Mouse (Mus musculus) urinary bladder, postnatal 4 days (tissue): ENCODE data around the gene Qpctl.

Experiments
- DNase-seq, 2 experiments: peaks; one replicate each; pipeline ENCODE4 v3.0.0; 2021 to 2022; ENCODE audit warnings: low spot score in 2 of 2

The Qpctl gene

GRCm38 (mm10) chr7:19148875-19149541, at the start of gene Qpctl:
TSS of gene Qpctl (minus strand) at chr7:19149291.
- peak; percentile 98 for DNase-seq

GRCm38 (mm10) chr7:19197985-19198384, 48.9 kb upstream of the Qpctl start:
- no peak for DNase-seq

- no peak for DNase-seq
Measured at GRCm38 (mm10) chr7:19196676-19197075, 47.6 kb upstream of the Qpctl start.

- no peak for DNase-seq
Measured at GRCm38 (mm10) chr7:19194676-19195075, 45.6 kb upstream of the Qpctl start.

- no peak for DNase-seq
Measured at GRCm38 (mm10) chr7:19184758-19185157, 35.7 kb upstream of the Qpctl start.

- DNase-seq, result no peak
Measured at GRCm38 (mm10) chr7:19184250-19184649, 35.2 kb upstream of the Qpctl start.

- DNase-seq, result no peak
Measured at GRCm38 (mm10) chr7:19180862-19181429, 31.9 kb upstream of the Qpctl start.

- no peak for DNase-seq
Measured at GRCm38 (mm10) chr7:19179936-19180335, 30.8 kb upstream of the Qpctl start.

- no peak for DNase-seq
Measured at GRCm38 (mm10) chr7:19179173-19179572, 30.1 kb upstream of the Qpctl start.

GRCm38 (mm10) chr7:19178443-19179092, 29.5 kb upstream of the Qpctl start:
- DNase-seq, result no peak

- no peak for DNase-seq
Measured at GRCm38 (mm10) chr7:19178035-19178434, 28.9 kb upstream of the Qpctl start.

GRCm38 (mm10) chr7:19177216-19177615, 28.1 kb upstream of the Qpctl start:
- no peak for DNase-seq

- no peak for DNase-seq
Measured at GRCm38 (mm10) chr7:19176516-19176947, 27.4 kb upstream of the Qpctl start.

- no peak for DNase-seq
Measured at GRCm38 (mm10) chr7:19175708-19176515, 26.8 kb upstream of the Qpctl start, which contains the start of gene Eml2. TSS of gene Eml2 (plus strand) at chr7:19176421.

- DNase-seq, result peak; percentile 75 to 87
Measured at GRCm38 (mm10) chr7:19172874-19173273, 23.8 kb upstream of the Qpctl start.

GRCm38 (mm10) chr7:19171831-19172230, 22.7 kb upstream of the Qpctl start:
- no peak for DNase-seq

GRCm38 (mm10) chr7:19170142-19170541, 21.1 kb upstream of the Qpctl start:
- DNase-seq, result no peak

- no peak for DNase-seq
Measured at GRCm38 (mm10) chr7:19169506-19169905, 20.4 kb upstream of the Qpctl start.

GRCm38 (mm10) chr7:19166990-19167389, 17.9 kb upstream of the Qpctl start:
- no peak for DNase-seq

- DNase-seq, result no peak
Measured at GRCm38 (mm10) chr7:19165656-19166423, 16.7 kb upstream of the Qpctl start, which contains the start of gene Gipr. TSS of gene Gipr (minus strand) at chr7:19166127.

GRCm38 (mm10) chr7:19164978-19165377, 15.9 kb upstream of the Qpctl start:
- no peak for DNase-seq
